Mouse (Mus musculus) ovary, postnatal 10 days (tissue): ENCODE measurements around the gene Trip6.

Experiments
- DNase-seq: peaks from one replicate; pipeline ENCODE4 v3.0.0; 2022; ENCODE audit warnings: low spot score

The Trip6 gene

GRCm38 (mm10) chr5:137314193-137315083 lies at the start of gene Trip6:
Gene Trip6 (minus strand): TSS chr5:137314404.
- DNase-seq, result peak; percentile 89

- no peak for DNase-seq
Measured at GRCm38 (mm10) chr5:137358382-137358781, 44.2 kb upstream of the Trip6 start.

GRCm38 (mm10) chr5:137354091-137354490 lies 39.9 kb upstream of the Trip6 start:
- no peak for DNase-seq

GRCm38 (mm10) chr5:137352011-137352975 lies 38.1 kb upstream of the Trip6 start:
- no peak for DNase-seq

GRCm38 (mm10) chr5:137351394-137351793 lies 37.2 kb upstream of the Trip6 start:
- no peak for DNase-seq

- DNase-seq, result no peak
Measured at GRCm38 (mm10) chr5:137351058-137351380, 36.8 kb upstream of the Trip6 start.

- DNase-seq, result no peak
Measured at GRCm38 (mm10) chr5:137350205-137351057, 36.2 kb upstream of the Trip6 start.

- DNase-seq, result peak; percentile 82
Measured at GRCm38 (mm10) chr5:137349384-137350204, 35.4 kb upstream of the Trip6 start, which contains the start of gene Ephb4. Gene Ephb4 (plus strand): TSS chr5:137350109.

- no peak for DNase-seq
Measured at GRCm38 (mm10) chr5:137348482-137349383, 34.5 kb upstream of the Trip6 start.

GRCm38 (mm10) chr5:137347856-137348255 lies 33.7 kb upstream of the Trip6 start:
- DNase-seq, result no peak

GRCm38 (mm10) chr5:137346983-137347382 lies 32.8 kb upstream of the Trip6 start:
- DNase-seq, result no peak

GRCm38 (mm10) chr5:137346388-137346787 lies 32.2 kb upstream of the Trip6 start:
- no peak for DNase-seq

- no peak for DNase-seq
Measured at GRCm38 (mm10) chr5:137345821-137346220, 31.6 kb upstream of the Trip6 start.

- no peak for DNase-seq
Measured at GRCm38 (mm10) chr5:137343869-137344268, 29.7 kb upstream of the Trip6 start.

GRCm38 (mm10) chr5:137343412-137343811 lies 29.2 kb upstream of the Trip6 start:
- no peak for DNase-seq

GRCm38 (mm10) chr5:137342407-137343012 lies 28.3 kb upstream of the Trip6 start:
- DNase-seq, result no peak

- DNase-seq, result no peak
Measured at GRCm38 (mm10) chr5:137340222-137340621, 26.0 kb upstream of the Trip6 start.

GRCm38 (mm10) chr5:137339290-137339979 lies 25.2 kb upstream of the Trip6 start:
- no peak for DNase-seq
